Mouse (Mus musculus) T-helper 1 cell (primary cell): ENCODE results near the gene Usp26.

Experiments used
- in situ Hi-C: fragments of 300-600 bp; cut with MboI, MseI; formaldehyde crosslinking; loops from one replicate; pipeline ENCODE4 v1.15.1; 2025; ENCODE audit warnings: high pct_unique_total_duplicates

Gene Usp26

GRCm38 (mm10) chrX:51801133-51801532 is at the start of gene Usp26:
Gene Usp26, minus strand, starts transcription at chrX:51801233.
- in situ Hi-C loops, result no loop called here

GRCm38 (mm10) chrX:51814466-51815247 is 13.6 kb upstream of the Usp26 start:
- in situ Hi-C loops, result loop anchor here (10.0 kb wide), 1 partner anchor 760 kb away; no protein-coding TSS in a partner anchor

- in situ Hi-C loops, result no loop called here
These were observed 33.6 kb downstream of the Usp26 start for GRCm38 (mm10) chrX:51767457-51767856.

DNA sequence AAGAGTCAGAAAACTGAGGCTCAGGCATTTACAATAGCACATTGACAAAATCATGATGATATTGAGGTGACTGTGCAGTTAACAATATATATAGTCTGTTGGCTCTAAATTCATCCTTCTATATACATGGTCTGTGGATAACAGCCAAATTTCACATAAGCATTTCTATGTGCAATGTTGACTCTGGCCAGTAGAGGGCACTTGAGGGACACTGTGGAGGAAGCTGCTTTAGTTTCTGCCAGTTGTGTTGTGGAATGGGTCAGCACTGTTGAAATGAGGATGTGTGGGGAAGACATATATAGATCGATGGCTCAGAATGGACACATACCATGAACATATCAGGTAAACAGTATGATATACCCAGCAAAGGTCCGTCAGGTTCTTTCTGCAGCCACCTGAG is 64.6 kb downstream of the Usp26 start:
- in situ Hi-C loops, result no loop called here

DNA sequence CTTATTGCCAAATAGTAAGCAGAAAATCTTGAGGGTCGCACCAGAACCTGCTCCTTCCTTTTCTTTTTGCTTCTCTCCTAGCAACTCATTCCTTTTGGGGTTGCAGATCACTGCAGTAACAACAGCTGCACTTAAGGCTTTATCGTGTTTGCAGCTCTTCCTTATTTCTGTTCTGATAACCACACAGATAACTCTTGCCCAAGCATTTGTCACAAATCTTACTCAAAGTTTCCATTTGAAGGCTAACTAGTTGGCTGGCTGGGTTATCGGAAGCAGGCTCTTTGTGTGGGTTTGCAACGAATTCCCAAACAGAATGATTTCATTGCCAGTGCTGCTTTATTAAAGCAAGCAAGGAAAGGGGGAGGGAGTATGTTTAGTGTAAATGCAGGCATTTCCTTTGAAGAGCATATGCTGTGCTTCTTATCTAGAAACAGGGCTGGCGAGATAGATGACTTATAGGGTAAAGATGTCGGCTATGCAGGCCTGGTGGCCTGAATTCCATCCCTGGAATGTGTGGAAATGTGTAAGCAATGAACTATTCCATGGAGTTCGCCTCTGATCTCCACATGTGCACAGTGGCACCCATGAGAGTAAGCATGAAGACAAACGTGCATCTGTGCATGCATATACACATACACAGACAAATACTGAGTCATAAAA is 86.8 kb downstream of the Usp26 start:
- in situ Hi-C loops, result no loop called here

DNA sequence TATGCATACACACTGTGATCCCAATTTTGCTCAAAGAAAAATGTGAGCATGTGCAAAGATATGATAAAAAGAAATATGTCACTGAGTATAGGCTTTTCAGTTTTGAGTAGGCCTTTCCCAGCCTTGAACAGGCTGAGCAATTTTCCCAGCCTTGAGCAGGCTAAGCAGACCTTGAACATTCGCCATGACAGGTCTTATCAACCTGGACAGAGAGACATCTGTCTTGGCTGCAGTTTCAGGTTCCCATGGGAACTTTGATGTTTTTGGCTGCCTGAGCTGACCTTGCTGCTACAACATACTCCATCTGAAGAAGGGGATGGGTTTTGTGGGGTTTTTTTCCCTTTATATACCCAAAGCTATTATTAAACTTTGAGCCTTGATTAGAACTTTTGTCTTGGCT is 88.0 kb downstream of the Usp26 start:
- in situ Hi-C loops, result no loop called here
